Mouse (Mus musculus): Measurements from ENCODE around the gene Qtrt1. TPM values are rescaled to one million over a fixed set of nuclear protein-coding genes. Genes with fewer than 3 reads are reported as not detected.

Gene Qtrt1
- polyA plus RNA-seq, 1 experiment, result 37.5 TPM

DNA sequence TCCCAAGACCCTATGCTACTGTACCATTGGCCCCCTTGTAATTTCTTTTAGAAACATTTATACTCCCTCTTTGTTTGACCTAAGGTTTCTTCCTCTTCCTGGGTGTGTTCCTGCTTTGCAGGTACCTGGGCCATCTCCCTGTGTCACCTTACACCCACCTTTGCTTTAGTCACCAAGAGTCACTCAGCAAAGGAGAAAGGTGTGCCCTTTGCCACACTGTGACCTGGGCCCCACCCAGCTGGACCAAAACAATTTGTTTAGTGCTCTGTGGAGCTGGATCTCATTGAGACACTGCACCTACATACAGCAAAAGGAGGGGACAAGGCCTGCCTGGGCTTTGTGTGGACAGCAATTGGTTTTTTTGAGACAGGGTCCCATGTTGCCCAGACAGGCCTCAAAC is 28.8 kb downstream of the Qtrt1 start:
- Histone ChIP-seq H3K4me1 (ENCODE audit: control insufficient read depth, insufficient read depth, low read length) (peaks cover 15% of the 10 kb centered on the region), H3K27ac (ENCODE audit: insufficient read depth, low read length) (no peak overlapping the region), H3K4me3 (replicated peaks; ENCODE audit: insufficient read depth, low read depth, low read length) (no peak overlapping the region), H3K27me3 (ENCODE audit: control insufficient read depth, insufficient read depth, low read length) (no peaks in the 10 kb centered on the region)
- TF ChIP-seq CTCF (IDR thresholded peaks at IDR 0.05; ENCODE audit: borderline replicate concordance, insufficient read depth, low read depth, low read length), result no peak
- no peak for TF ChIP-seq POLR2A (IDR thresholded peaks at IDR 0.05; ENCODE audit: borderline replicate concordance, insufficient read depth, low read length)
- DNase-seq, result no peak

DNA sequence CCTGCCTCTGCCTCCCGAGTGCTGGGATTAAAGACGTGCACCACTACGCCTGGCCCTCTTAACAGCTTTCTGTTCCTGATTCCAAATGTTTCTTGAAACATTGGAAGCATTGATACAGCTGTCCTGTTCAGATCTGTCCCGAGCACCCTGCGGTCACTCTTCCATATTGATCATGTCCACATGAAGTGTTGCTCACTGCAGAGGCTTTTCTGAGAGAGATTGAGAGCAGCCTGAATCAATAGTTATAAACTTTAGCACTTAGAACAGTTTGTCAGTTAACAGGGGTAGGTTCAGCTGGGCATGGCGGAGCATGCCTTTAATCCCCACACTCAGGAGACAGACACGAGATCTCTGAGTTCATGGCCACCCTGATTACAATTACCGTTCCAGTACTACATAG is 32.2 kb downstream of the Qtrt1 start:
- WGBS, result 96% methylated on average over 8 of the region's 8 CpGs
- Histone ChIP-seq H3K27ac (ENCODE audit: insufficient read depth, low read length) (no peak overlapping the region), H3K4me1 (ENCODE audit: control insufficient read depth, insufficient read depth, low read length) (peaks cover 13% of the 10 kb centered on the region), H3K27me3 (ENCODE audit: control insufficient read depth, insufficient read depth, low read length) (no peaks in the 10 kb centered on the region), H3K4me3 (replicated peaks; ENCODE audit: insufficient read depth, low read depth, low read length) (no peak overlapping the region)
- TF ChIP-seq CTCF (IDR thresholded peaks at IDR 0.05; ENCODE audit: borderline replicate concordance, insufficient read depth, low read depth, low read length), result no peak
- no peak for TF ChIP-seq POLR2A (IDR thresholded peaks at IDR 0.05; ENCODE audit: borderline replicate concordance, insufficient read depth, low read length)
- no peak for DNase-seq

DNA sequence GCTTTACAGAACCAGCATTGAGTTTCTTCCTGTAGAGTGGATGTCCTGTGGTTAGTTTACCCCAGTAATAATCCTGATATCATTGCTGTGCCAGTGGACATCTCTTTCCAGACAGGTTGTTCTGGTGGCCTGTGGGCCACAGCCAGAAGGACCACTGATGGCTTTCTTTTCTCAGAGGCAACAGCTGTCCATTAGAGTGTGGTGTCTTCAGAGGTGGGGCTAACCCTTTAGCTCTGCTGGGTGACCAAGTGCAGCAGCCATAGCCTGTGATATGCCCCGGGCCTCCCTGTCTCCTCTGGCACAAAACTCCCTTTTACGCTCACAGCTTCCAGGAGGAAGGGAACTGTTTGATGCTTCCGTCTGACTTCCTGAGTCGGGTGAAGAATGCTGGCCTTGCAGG is 32.9 kb downstream of the Qtrt1 start:
- WGBS, result 60% methylated on average over 4 of the region's 4 CpGs

DNA sequence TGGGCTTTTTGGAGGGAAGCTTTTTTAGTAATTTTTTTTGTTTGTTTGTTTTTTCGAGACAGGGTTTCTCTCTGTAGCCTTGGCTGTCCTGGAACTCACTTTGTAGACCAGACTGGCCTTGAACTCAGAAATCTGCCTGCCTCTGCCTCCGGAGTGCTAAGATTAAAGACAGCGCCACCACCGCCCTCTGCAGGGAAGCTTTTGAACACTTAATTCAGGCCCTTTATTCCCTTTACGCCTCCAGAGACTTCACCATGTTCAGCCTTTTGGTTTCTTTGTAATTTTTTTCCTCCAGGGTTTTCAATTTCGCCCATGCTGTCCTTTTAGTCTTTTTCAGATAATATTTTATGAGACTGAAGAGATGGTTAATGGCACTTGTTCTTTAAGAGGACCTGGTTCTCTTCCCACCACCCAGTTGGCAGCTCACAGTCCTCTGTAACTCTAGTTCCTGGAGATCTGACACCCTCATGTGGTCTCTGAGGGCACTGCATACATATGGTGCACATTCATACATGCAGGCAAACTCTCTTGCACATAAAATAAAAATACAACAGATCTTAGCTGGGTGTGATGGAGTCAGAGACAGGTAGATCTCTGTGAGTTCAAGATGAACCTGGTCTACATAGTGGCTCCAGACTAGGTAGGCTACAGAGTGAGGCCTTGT is 33.6 kb downstream of the Qtrt1 start:
- TF ChIP-seq CTCF (IDR thresholded peaks at IDR 0.05; ENCODE audit: borderline replicate concordance, insufficient read depth, low read depth, low read length), result no peak
- TF ChIP-seq POLR2A (IDR thresholded peaks at IDR 0.05; ENCODE audit: borderline replicate concordance, insufficient read depth, low read length), result no peak
- H3K27ac ChIP-seq (ENCODE audit: insufficient read depth, low read length), result no peak overlapping the region
- peaks cover 22% of the 10 kb centered on the region for H3K4me1 ChIP-seq (ENCODE audit: control insufficient read depth, insufficient read depth, low read length)
- DNase-seq, result no peak
- 95% methylated on average over 6 of the region's 6 CpGs for WGBS
- H3K27me3 ChIP-seq (ENCODE audit: control insufficient read depth, insufficient read depth, low read length), result no peaks in the 10 kb centered on the region
- H3K4me3 ChIP-seq (replicated peaks; ENCODE audit: insufficient read depth, low read depth, low read length), result no peak overlapping the region

More for the DNA sequence above, 32.9 kb downstream of the Qtrt1 start:
- Histone ChIP-seq H3K4me1 (ENCODE audit: control insufficient read depth, insufficient read depth, low read length) (peaks cover 16% of the 10 kb centered on the region), H3K27ac (ENCODE audit: insufficient read depth, low read length) (no peak overlapping the region), H3K4me3 (replicated peaks; ENCODE audit: insufficient read depth, low read depth, low read length) (no peak overlapping the region), H3K27me3 (ENCODE audit: control insufficient read depth, insufficient read depth, low read length) (no peaks in the 10 kb centered on the region)
- no peak for DNase-seq
- no peak for TF ChIP-seq POLR2A (IDR thresholded peaks at IDR 0.05; ENCODE audit: borderline replicate concordance, insufficient read depth, low read length)
- TF ChIP-seq CTCF (IDR thresholded peaks at IDR 0.05; ENCODE audit: borderline replicate concordance, insufficient read depth, low read depth, low read length), result no peak

DNA sequence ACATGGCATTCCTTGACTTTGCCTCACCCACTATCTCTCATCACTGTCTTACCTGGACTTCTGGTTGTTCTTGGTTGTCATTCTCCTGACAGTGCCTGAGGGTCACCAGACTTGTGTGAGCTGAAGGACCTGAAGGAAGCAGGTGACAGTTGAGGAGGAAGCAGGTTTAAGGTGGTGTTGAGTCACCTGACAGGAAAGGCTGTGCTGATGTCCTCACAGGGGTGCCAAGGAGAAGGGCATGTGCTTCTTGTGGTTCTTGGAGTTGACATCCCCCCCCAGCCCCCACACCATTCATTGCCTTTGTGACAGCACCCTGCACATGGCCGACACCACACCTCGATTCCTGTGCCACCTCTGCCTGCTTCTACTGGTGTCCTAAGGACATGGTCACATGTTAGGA is 36.1 kb downstream of the Qtrt1 start:
- Histone ChIP-seq H3K27ac (ENCODE audit: insufficient read depth, low read length) (no peak overlapping the region), H3K27me3 (ENCODE audit: control insufficient read depth, insufficient read depth, low read length) (no peaks in the 10 kb centered on the region), H3K4me3 (replicated peaks; ENCODE audit: insufficient read depth, low read depth, low read length) (no peak overlapping the region), H3K4me1 (ENCODE audit: control insufficient read depth, insufficient read depth, low read length) (peaks cover 36% of the 10 kb centered on the region)
- DNase-seq, result no peak
- TF ChIP-seq CTCF (IDR thresholded peaks at IDR 0.05; ENCODE audit: borderline replicate concordance, insufficient read depth, low read depth, low read length) (no peak), POLR2A (IDR thresholded peaks at IDR 0.05; ENCODE audit: borderline replicate concordance, insufficient read depth, low read length) (no peak)
- WGBS, result 90% methylated on average over 2 of the region's 2 CpGs

DNA sequence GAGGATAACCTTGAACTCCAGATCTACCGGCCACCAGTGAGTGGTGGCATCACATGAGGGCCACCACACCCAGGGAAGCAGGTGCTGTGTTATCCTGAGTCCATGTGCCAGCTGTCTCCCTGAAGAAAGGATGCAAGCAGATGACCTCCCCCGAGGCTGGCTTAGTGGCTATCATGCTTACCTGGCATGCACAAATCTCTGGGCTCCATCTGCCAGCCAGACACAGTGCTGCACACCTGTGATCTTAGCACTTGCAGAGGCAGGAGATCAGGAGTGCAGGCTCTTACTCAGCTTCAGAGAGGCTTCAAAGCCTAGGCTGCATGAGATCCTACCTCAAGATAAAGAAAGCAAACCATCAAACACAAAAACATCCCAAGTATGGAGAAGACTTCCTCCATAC is 38.1 kb downstream of the Qtrt1 start:
- DNase-seq, result peak in 1 of 2 experiments; percentile 35
- peak overlapping the region; percentile 15; the same call in 1 of the 2 replicates for H3K27ac ChIP-seq (ENCODE audit: insufficient read depth, low read length)

DNA sequence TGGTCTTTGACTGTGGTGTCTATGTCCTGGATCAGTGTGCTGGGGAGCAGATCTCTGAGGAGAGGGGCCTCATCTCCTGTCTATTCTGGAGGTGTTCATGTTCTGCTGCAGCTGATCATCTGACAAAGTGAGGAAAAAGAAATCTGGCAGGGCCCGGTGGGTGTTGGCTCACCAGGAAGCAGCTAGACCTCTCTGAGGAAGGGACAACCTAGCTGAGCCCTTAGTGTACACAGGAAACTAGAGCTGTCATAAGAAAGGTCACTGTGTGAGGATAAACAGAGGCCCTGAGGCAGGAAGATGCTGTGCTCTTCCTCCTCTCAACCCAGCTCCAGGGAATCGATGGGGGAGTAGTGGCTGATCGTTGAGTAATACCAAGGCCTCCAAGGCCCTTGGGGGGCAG is 38.6 kb downstream of the Qtrt1 start:
- TF ChIP-seq POLR2A (IDR thresholded peaks at IDR 0.05; ENCODE audit: borderline replicate concordance, insufficient read depth, low read length), result no peak
- TF ChIP-seq CTCF (IDR thresholded peaks at IDR 0.05; ENCODE audit: borderline replicate concordance, insufficient read depth, low read depth, low read length), result no peak
- peaks cover 50% of the 10 kb centered on the region for H3K4me1 ChIP-seq (ENCODE audit: control insufficient read depth, insufficient read depth, low read length)
- no peak for DNase-seq
- WGBS, result 80% methylated on average over 3 of the region's 3 CpGs
- no peak overlapping the region for H3K4me3 ChIP-seq (replicated peaks; ENCODE audit: insufficient read depth, low read depth, low read length)
- H3K27ac ChIP-seq (ENCODE audit: insufficient read depth, low read length), result peak overlapping the region; percentile 15; the same call in 1 of the 2 replicates
- H3K27me3 ChIP-seq (ENCODE audit: control insufficient read depth, insufficient read depth, low read length), result no peaks in the 10 kb centered on the region

More for the DNA sequence above, 38.1 kb downstream of the Qtrt1 start:
- H3K27me3 ChIP-seq (ENCODE audit: control insufficient read depth, insufficient read depth, low read length), result no peaks in the 10 kb centered on the region
- peaks cover 46% of the 10 kb centered on the region for H3K4me1 ChIP-seq (ENCODE audit: control insufficient read depth, insufficient read depth, low read length)
- 10% methylated on average over 2 of the region's 2 CpGs for WGBS
- no peak overlapping the region for H3K4me3 ChIP-seq (replicated peaks; ENCODE audit: insufficient read depth, low read depth, low read length)
- TF ChIP-seq CTCF (IDR thresholded peaks at IDR 0.05; ENCODE audit: borderline replicate concordance, insufficient read depth, low read depth, low read length) (no peak), POLR2A (IDR thresholded peaks at IDR 0.05; ENCODE audit: borderline replicate concordance, insufficient read depth, low read length) (no peak)

DNA sequence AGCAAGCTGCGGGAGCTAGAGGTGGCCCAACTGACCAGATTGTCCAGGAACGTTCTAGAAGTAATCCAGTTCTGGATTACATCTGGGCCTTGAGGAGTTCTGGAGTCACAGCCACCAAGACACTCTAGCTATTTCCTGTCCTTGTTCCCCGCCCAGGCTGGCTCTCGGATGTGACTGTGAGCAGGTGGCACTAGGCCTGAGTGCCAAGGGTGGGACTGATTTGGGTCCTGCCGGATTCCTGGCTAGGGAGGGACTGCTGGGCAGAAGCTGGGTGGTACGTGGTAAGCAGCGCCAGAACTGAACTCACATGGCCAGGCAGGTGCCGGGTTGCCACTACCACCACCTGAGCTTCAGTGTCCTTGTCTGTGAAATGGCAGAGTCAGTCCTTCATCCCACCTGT is 39.8 kb downstream of the Qtrt1 start:
- Histone ChIP-seq H3K27ac (ENCODE audit: insufficient read depth, low read length) (no peak overlapping the region), H3K4me1 (ENCODE audit: control insufficient read depth, insufficient read depth, low read length) (peaks cover 52% of the 10 kb centered on the region), H3K27me3 (ENCODE audit: control insufficient read depth, insufficient read depth, low read length) (no peaks in the 10 kb centered on the region), H3K4me3 (replicated peaks; ENCODE audit: insufficient read depth, low read depth, low read length) (no peak overlapping the region)
- no peak for DNase-seq
- WGBS, result 39% methylated on average over 8 of the region's 8 CpGs
- no peak for TF ChIP-seq POLR2A (IDR thresholded peaks at IDR 0.05; ENCODE audit: borderline replicate concordance, insufficient read depth, low read length)
- TF ChIP-seq CTCF (IDR thresholded peaks at IDR 0.05; ENCODE audit: borderline replicate concordance, insufficient read depth, low read depth, low read length), result no peak
